Mouse (Mus musculus) hindbrain, embryonic 16.5 days (tissue): ENCODE measurements around the gene Nat9. TPM values are rescaled to one million over a fixed set of nuclear protein-coding genes. Genes with fewer than 3 reads are reported as not detected.
A peak's percentile ranks its signal among the peaks of the same experiment; 100 is the strongest.

ENCODE experiments used
- ATAC-seq: fragments of 200-750 bp; cut with Nextera tagmentation; 2 replicates; pipeline ENCODE4 v1.8.0; 2017; ENCODE audit warnings: moderate TSS enrichment, moderate library complexity
- H3K27ac ChIP-seq: fragments of 300-500 bp; sonication (generic); 2 replicates; pipeline ENCODE4 v1.5.1; 2014; ENCODE audit warnings: low read depth, mild to moderate bottlenecking, control low read depth, low read length, moderate library complexity
- H3K27me3 ChIP-seq: fragments of 300-500 bp; sonication (generic); replicated peaks from 2 replicates; pipeline ENCODE4 v1.6.1; 2014; ENCODE audit warnings: low read length; ENCODE audit not compliant: control insufficient read depth, insufficient read depth
- H3K36me3 ChIP-seq: fragments of 300-500 bp; sonication (generic); 2 replicates; pipeline ENCODE4 v1.6.1; 2014; ENCODE audit warnings: mild to moderate bottlenecking, low read length, moderate library complexity, mixed read lengths; ENCODE audit not compliant: control insufficient read depth, insufficient read depth
- H3K4me1 ChIP-seq: fragments of 300-500 bp; sonication (generic); 2 replicates; pipeline ENCODE4 v1.6.1; 2014; ENCODE audit warnings: low read depth, low read length; ENCODE audit not compliant: control insufficient read depth, insufficient read depth
- H3K4me2 ChIP-seq: fragments of 300-500 bp; sonication (generic); 2 replicates; pipeline ENCODE4 v1.6.1; 2014; ENCODE audit warnings: mild to moderate bottlenecking, low read length, control low read depth, moderate library complexity
- H3K4me3 ChIP-seq: fragments of 300-500 bp; sonication (generic); 2 replicates; pipeline ENCODE4 v1.5.1; 2014; ENCODE audit warnings: mild to moderate bottlenecking, low read length, control low read depth, moderate library complexity
- H3K9ac ChIP-seq: fragments of 300-500 bp; sonication (generic); 2 replicates; pipeline ENCODE4 v1.6.1; 2014; ENCODE audit warnings: low read depth, mild to moderate bottlenecking, control low read depth, low read length, moderate library complexity
- H3K9me3 ChIP-seq: fragments of 300-500 bp; sonication (generic); 2 replicates; pipeline ENCODE4 v1.6.1; 2014; ENCODE audit warnings: mild to moderate bottlenecking, low read length, moderate library complexity; ENCODE audit not compliant: control insufficient read depth
- WGBS: fragments of 180-500 bp; shearing (Covaris S2); extraction: QIAGEN DNeasy Blood & Tissue Kit; methylation state at CpG from one replicate; pipeline ENCODE4 v1.1.7; 2014; 5-methylcytosine and 5-hydroxymethylcytosine counted together
- polyA plus RNA-seq: library from polyadenylated mRNA; unstranded; fragments of >200 nt; fragmentation: Nextera tagmentation; extraction: Ambion mirVana; gene quantifications from 2 replicates; pipeline ENCODE4 v1.2.1, GENCODE M21; 2015

The Nat9 gene
- polyA plus RNA-seq, 1 experiment from 2014 or later = 24.6 TPM

DNA sequence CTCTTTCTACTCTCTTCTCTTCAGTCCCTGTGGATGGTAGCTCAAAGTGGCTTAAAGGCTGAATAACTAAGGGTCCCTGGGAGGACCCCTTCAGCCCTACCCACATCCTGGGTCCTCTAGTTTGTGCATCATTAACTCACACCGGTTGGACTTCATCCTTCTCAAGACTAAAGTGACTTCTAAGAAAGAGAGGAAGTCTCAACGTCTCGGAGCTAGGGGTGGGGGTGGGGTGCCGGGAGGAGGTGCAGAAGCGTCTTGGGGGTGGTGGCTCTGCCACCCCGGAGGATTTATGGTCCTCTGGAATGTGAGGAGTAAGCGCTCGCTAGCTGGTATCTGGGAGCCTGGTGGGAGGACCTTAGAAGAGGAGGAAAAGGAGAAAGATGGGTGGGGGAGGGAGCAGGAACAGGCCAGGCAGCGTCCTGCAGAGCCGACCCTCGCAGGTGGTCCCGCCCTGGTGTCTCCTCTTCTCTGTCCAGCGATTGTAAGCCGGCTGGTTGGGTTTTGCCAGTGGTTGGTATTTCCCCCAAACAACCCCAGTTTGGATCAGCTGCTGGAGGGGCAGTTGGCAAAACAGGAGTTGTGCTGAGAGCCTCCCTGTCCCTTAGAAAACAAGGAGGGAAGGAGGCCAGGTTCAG is 23.2 kb downstream of the Nat9 start:
- Histone ChIP-seq H3K4me3 (peak overlapping the region; percentile 49), H3K4me1 (peaks cover 19% of the 10 kb centered on the region), H3K36me3 (no peaks in the 10 kb centered on the region), H3K9me3 (no peaks in the 10 kb centered on the region), H3K27ac (peak overlapping the region; percentile 9; the same call in 1 of the 2 replicates), H3K9ac (peak overlapping the region; percentile 66), H3K4me2 (peak overlapping the region; percentile 51), H3K27me3 (peaks cover 10% of the 10 kb centered on the region; the same call in 1 of the 2 replicates)
- no peak for ATAC-seq
- WGBS = 1% methylated on average over 14 of the region's 14 CpGs

DNA sequence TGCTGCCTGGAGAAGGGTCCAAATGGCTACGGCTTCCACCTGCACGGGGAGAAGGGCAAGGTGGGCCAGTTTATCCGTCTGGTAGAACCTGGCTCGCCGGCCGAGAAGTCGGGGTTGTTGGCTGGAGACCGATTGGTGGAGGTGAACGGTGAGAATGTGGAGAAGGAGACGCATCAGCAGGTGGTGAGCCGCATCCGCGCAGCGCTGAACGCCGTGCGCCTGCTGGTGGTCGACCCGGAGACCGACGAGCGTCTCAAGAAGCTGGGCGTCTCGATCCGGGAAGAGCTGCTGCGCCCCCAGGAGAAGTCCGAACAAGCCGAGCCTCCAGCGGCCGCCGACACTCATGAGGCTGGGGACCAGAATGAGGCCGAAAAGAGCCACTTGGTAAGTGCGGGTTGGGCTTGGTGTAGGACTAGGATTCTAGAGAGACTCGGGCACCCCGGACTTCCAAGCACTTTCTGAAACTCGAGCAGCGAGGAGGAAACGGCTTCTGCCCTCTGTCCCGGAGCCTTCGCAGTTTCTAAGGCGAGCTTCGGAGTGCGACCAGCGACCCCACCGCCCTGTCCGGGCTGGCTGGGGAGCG is 24.0 kb downstream of the Nat9 start:
- no peak for ATAC-seq
- Histone ChIP-seq H3K36me3 (no peaks in the 10 kb centered on the region), H3K4me2 (peak overlapping the region; percentile 51), H3K4me3 (peak overlapping the region; percentile 49), H3K27me3 (peaks cover 10% of the 10 kb centered on the region; the same call in 1 of the 2 replicates), H3K9me3 (no peaks in the 10 kb centered on the region), H3K27ac (peak overlapping the region; percentile 3; the same call in 1 of the 2 replicates), H3K4me1 (peaks cover 19% of the 10 kb centered on the region), H3K9ac (peak overlapping the region; percentile 66)
- 0% methylated on average over 42 of the region's 47 CpGs for WGBS

DNA sequence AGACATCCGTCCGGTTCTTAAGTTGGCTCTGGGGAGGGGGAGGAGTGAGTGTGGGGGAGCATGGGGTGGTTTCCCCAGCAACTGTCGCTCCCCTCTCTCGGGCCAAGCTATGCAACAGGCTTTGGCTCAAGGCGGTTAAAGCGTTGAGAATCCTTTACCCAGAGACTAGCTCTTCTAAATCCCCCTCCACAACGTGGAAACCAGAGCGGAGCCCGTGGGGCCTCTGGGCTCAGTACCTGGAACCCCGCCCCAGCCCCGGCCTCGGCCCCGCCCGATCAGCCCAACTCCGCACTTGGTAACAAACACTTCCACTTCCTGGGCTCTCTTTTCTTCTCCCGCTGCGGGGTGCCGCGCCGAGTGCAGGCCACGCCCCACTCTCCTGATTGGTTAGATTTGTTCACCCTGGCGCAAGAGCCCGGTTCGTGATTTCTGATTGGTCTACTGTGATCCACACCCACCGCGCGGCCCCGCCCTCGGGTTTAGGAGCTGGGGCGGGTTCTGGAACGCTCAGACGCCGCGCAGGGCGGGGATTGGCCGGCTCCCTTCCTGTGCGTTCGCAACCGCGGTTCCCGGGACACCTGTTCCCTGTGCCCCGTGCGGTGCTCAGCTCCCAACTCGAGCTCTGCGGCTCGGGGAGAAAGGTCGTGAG is 24.7 kb downstream of the Nat9 start, which contains the start of gene Slc9a3r1:
Slc9a3r1 (plus strand) TSS at position 510 of the 649 bp plus-strand sequence.
- Histone ChIP-seq H3K27me3 (peaks cover 10% of the 10 kb centered on the region; the same call in 1 of the 2 replicates), H3K4me1 (peaks cover 19% of the 10 kb centered on the region), H3K36me3 (no peaks in the 10 kb centered on the region), H3K4me2 (peak within 1 kb of the TSS; percentile 51), H3K9me3 (no peaks in the 10 kb centered on the region), H3K27ac (peak within 1 kb of the TSS; percentile 68), H3K4me3 (peak within 1 kb of the TSS; percentile 49), H3K9ac (peak within 1 kb of the TSS; percentile 66)
- peak; percentile 93 for ATAC-seq
- under 1% methylated on average over 47 of the region's 47 CpGs for WGBS

- ATAC-seq = no peak
- peaks cover 10% of the 10 kb centered on the region; the same call in 1 of the 2 replicates for H3K27me3 ChIP-seq
Measured at GRCm38 (mm10) chr11:115162205-115162601, 25.5 kb downstream of the Nat9 start.

DNA sequence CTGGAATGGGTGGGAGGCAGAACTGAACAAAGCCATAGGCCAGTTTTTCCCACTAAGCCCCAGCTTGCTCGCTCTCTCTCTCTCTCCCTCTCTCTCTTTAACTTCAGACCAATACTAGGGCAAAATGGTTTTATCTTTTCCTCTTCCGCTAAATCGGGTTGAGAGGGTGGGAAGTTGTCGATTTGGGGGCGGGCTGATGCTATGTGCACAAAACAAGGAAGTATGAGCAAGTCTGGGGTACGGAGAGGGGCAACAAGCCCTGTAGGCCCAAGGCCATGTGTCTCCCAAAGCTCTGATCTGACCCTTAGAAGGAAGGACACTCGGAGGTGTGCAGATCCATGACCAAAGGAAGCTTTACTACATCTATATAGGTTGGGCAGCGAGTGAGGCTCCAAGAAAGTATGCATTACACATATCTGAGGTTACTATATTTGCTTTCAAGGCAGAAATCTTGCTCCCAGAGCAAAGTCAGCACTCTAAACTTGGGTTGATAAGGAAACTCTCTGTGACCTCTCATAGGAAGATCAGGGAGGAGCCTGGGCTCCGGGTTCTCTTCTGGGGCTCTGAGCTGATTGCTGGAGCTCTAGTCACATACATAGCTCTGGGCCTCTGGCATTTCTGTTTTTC is 26.0 kb downstream of the Nat9 start:
- 69% methylated on average over 9 of the region's 9 CpGs for WGBS
- ATAC-seq = no peak

More at GRCm38 (mm10) chr11:115162205-115162601, 25.5 kb downstream of the Nat9 start:
- Histone ChIP-seq H3K36me3 (no peaks in the 10 kb centered on the region), H3K4me1 (peaks cover 19% of the 10 kb centered on the region), H3K27ac (peak overlapping the region; percentile 68; the same call in 1 of the 2 replicates), H3K9me3 (no peaks in the 10 kb centered on the region), H3K4me3 (no peak overlapping the region), H3K4me2 (peak overlapping the region; percentile 51), H3K9ac (no peak overlapping the region)
- WGBS = 28% methylated on average over 9 of the region's 9 CpGs

GRCm38 (mm10) chr11:115160883-115161577 is 26.6 kb downstream of the Nat9 start:
- no peak overlapping the region for H3K4me2 ChIP-seq
- H3K27ac ChIP-seq = no peak overlapping the region
- H3K9me3 ChIP-seq = no peaks in the 10 kb centered on the region
- 33% methylated on average over 10 of the region's 10 CpGs for WGBS
- no peaks in the 10 kb centered on the region for H3K36me3 ChIP-seq
- H3K4me1 ChIP-seq = peaks cover 19% of the 10 kb centered on the region
- H3K9ac ChIP-seq = no peak overlapping the region
- peaks cover 13% of the 10 kb centered on the region for H3K27me3 ChIP-seq
- ATAC-seq = no peak
- H3K4me3 ChIP-seq = no peak overlapping the region

More for the DNA sequence above, 26.0 kb downstream of the Nat9 start:
- H3K36me3 ChIP-seq = no peaks in the 10 kb centered on the region
- peaks cover 10% of the 10 kb centered on the region; the same call in 1 of the 2 replicates for H3K27me3 ChIP-seq
- no peak overlapping the region for H3K27ac ChIP-seq
- no peaks in the 10 kb centered on the region for H3K9me3 ChIP-seq
- no peak overlapping the region for H3K9ac ChIP-seq
- H3K4me3 ChIP-seq = no peak overlapping the region
- H3K4me2 ChIP-seq = no peak overlapping the region
- peaks cover 19% of the 10 kb centered on the region for H3K4me1 ChIP-seq

DNA sequence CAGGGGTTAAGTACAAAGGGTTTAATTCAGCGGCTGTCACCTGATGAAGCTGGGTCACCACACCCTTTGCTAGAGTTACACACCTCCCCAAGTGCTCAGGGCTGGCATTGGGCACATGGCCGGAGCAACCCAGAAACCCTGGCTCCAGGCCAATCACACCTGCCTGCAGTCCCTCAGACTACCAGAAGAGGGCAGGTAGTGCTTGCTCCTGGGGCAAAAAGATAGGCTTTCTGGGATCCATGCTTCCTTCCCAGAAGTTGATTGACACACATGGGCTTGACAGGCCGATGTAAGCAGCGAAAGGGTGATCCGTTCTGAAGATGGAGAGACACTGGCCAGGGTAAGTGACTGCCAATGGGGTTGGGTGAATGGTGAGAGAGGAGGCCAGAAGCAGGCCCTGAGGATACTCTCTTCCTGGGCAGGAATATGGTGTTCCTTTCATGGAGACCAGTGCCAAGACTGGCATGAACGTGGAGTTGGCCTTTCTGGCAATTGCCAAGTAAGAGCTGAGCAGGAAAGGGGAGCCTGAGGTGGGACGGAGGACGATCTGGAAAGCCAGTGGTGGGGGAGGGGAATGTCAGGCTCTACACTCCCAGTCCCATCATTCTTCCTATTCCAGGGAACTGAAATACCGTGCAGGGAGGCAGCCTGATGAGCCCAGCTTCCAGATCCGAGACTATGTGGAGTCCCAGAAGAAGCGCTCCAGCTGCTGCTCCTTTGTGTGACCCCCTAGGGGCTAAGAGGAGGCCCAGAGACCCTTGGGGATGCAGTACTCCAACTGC is 27.5 kb downstream of the Nat9 start:
- Histone ChIP-seq H3K4me1 (peaks cover 19% of the 10 kb centered on the region), H3K36me3 (no peaks in the 10 kb centered on the region), H3K27ac (no peak overlapping the region), H3K9ac (no peak overlapping the region), H3K9me3 (no peaks in the 10 kb centered on the region), H3K4me2 (no peak overlapping the region), H3K27me3 (peaks cover 20% of the 10 kb centered on the region), H3K4me3 (no peak overlapping the region)
- 42% methylated on average over 11 of the region's 11 CpGs for WGBS
- no peak for ATAC-seq
